Mouse (Mus musculus) common myeloid progenitor, adult 5-6 weeks (primary cell): ENCODE data around the gene Atp8b3. TPM values are rescaled to one million over a fixed set of nuclear protein-coding genes. Genes with fewer than 3 reads are reported as not detected.

Experiments
- total RNA-seq: library from RNA; stranded (forward); fragments of 200-1000, 187-1606 nt; gene quantifications from 2 replicates; pipeline ENCODE4 v1.2.3, GENCODE M21; 2017

Atp8b3 gene
- total RNA-seq, 1 experiment from 2014 or later = not detected

Other genes with a start within 250 kb of the Atp8b3 start
- gene Rps15, start 246.7 kb downstream of the Atp8b3 start, total RNA-seq = 3,325 and 3,530 TPM in 2 replicates
- 0.05 and 0.10 TPM in 2 replicates for gene Apc2, start 243.1 kb downstream of the Atp8b3 start, total RNA-seq
- 15.8 and 19.8 TPM in 2 replicates for gene 2310011J03Rik, start 218.6 kb downstream of the Atp8b3 start, total RNA-seq
- gene Pcsk4, start 209.6 kb downstream of the Atp8b3 start, total RNA-seq = 2.7 and 5.9 TPM in 2 replicates
- 2.9 and 3.6 TPM in 2 replicates for gene Reep6, start 209.2 kb downstream of the Atp8b3 start, total RNA-seq
- 0.10 and 0.64 TPM in 2 replicates for gene Adamtsl5, start 190.7 kb downstream of the Atp8b3 start, total RNA-seq
- gene Plk5, start 182.7 kb downstream of the Atp8b3 start, total RNA-seq = 0.55 TPM in 1 of 2 replicates, not detected in the other
- 9.5 and 14.3 TPM in 2 replicates for gene Mex3d, start 151.5 kb downstream of the Atp8b3 start, total RNA-seq
- gene Mbd3, start 139.6 kb downstream of the Atp8b3 start, total RNA-seq = 76.2 and 113 TPM in 2 replicates
- gene Uqcr11, start 132.3 kb downstream of the Atp8b3 start, total RNA-seq = 141 and 186 TPM in 2 replicates
- 67.2 and 80.0 TPM in 2 replicates for gene Tcf3, start 105.5 kb downstream of the Atp8b3 start, total RNA-seq
- gene Onecut3, start 44.3 kb downstream of the Atp8b3 start, total RNA-seq = not detected in 2 replicates
- 12.3 and 19.2 TPM in 2 replicates for gene Rexo1, start 22.4 kb upstream of the Atp8b3 start, total RNA-seq
- 8.6 and 10.6 TPM in 2 replicates for gene Klf16, start 38.2 kb upstream of the Atp8b3 start, total RNA-seq
- gene Abhd17a, start 51.2 kb upstream of the Atp8b3 start, total RNA-seq = 15.3 and 29.6 TPM in 2 replicates
- 10.8 and 13.3 TPM in 2 replicates for gene Scamp4, start 63.7 kb upstream of the Atp8b3 start, total RNA-seq
- gene Adat3, start 63.8 kb upstream of the Atp8b3 start, total RNA-seq = 0.96 TPM in 1 of 2 replicates, not detected in the other
- 0.24 and 0.27 TPM in 2 replicates for gene Gm49322, start 66.9 kb upstream of the Atp8b3 start, total RNA-seq
- 132 and 167 TPM in 2 replicates for gene Csnk1g2, start 83.7 kb upstream of the Atp8b3 start, total RNA-seq
- 19.2 and 27.1 TPM in 2 replicates for gene Btbd2, start 117.9 kb upstream of the Atp8b3 start, total RNA-seq
- gene Mknk2, start 139.0 kb upstream of the Atp8b3 start, total RNA-seq = 37.5 and 55.6 TPM in 2 replicates
- 42.9 and 49.3 TPM in 2 replicates for gene Mob3a, start 162.9 kb upstream of the Atp8b3 start, total RNA-seq
- 6.4 and 10.4 TPM in 2 replicates for gene Izumo4, start 163.1 kb upstream of the Atp8b3 start, total RNA-seq
- gene Ap3d1, start 203.1 kb upstream of the Atp8b3 start, total RNA-seq = 33.6 and 39.4 TPM in 2 replicates
- 7.6 and 19.5 TPM in 2 replicates for gene Dot1l, start 216.1 kb upstream of the Atp8b3 start, total RNA-seq